Mouse (Mus musculus): ENCODE results near the gene Ankrd2.

- no peak for TF ChIP-seq POLR2A (IDR thresholded peaks at IDR 0.05; ENCODE audit: extremely low read depth, insufficient read depth, low read length)
- no peak for TF ChIP-seq CTCF (IDR thresholded peaks at IDR 0.05; ENCODE audit: extremely low read depth, insufficient read depth, low read length)
Observed at GRCm38 (mm10) chr19:42009067-42009466, 26.7 kb upstream of the Ankrd2 start.
